Mouse (Mus musculus): ENCODE results near the gene Scube3.

The Scube3 gene

GRCm38 (mm10) chr17:28135496-28135895, 6.4 kb upstream of the Scube3 start:
- no peak for DNase-seq

- DNase-seq = peak; percentile 38 to 54
These were observed 5.7 kb upstream of the Scube3 start for GRCm38 (mm10) chr17:28136266-28136665.

GRCm38 (mm10) chr17:28138013-28138412, 3.9 kb upstream of the Scube3 start:
- no peak for DNase-seq

GRCm38 (mm10) chr17:28138685-28139084, 3.3 kb upstream of the Scube3 start:
- DNase-seq = no peak

GRCm38 (mm10) chr17:28140431-28141204, 1.3 kb upstream of the Scube3 start:
- DNase-seq = peak in 1 of 2 experiments; percentile 35

- DNase-seq = no peak
These were observed 713 bp upstream of the Scube3 start for GRCm38 (mm10) chr17:28141205-28141650.

- peak; percentile 40 to 55 for DNase-seq
These were observed 1.0 kb downstream of the Scube3 start for GRCm38 (mm10) chr17:28142700-28143610.

- peak in 1 of 2 experiments; percentile 43 for DNase-seq
These were observed 1.8 kb downstream of the Scube3 start for GRCm38 (mm10) chr17:28143751-28144150.

GRCm38 (mm10) chr17:28144241-28144640, 2.3 kb downstream of the Scube3 start:
- DNase-seq = no peak

GRCm38 (mm10) chr17:28148288-28148687, 6.3 kb downstream of the Scube3 start:
- no peak for DNase-seq

- no peak for DNase-seq
These were observed 7.8 kb downstream of the Scube3 start for GRCm38 (mm10) chr17:28149734-28150133.

- no peak for DNase-seq
These were observed 8.5 kb downstream of the Scube3 start for GRCm38 (mm10) chr17:28150456-28150855.

GRCm38 (mm10) chr17:28153095-28153494, 11.2 kb downstream of the Scube3 start:
- DNase-seq = no peak

GRCm38 (mm10) chr17:28154970-28155369, 13.0 kb downstream of the Scube3 start:
- DNase-seq = no peak

- DNase-seq = no peak
These were observed 18.4 kb downstream of the Scube3 start for GRCm38 (mm10) chr17:28160361-28160760.

GRCm38 (mm10) chr17:28161310-28161881, 19.5 kb downstream of the Scube3 start:
- peak in 1 of 2 experiments; percentile 57 for DNase-seq

GRCm38 (mm10) chr17:28163666-28164065, 21.7 kb downstream of the Scube3 start:
- DNase-seq = peak; percentile 87 to 88

- DNase-seq = peak; percentile 65 to 67
These were observed 28.7 kb downstream of the Scube3 start for GRCm38 (mm10) chr17:28170460-28171305.

- DNase-seq = peak in 1 of 2 experiments; percentile 30
These were observed 30.7 kb downstream of the Scube3 start for GRCm38 (mm10) chr17:28172690-28173089.

- peak; percentile 95 to 96 for DNase-seq
These were observed 35.0 kb downstream of the Scube3 start, which contains the start of gene Zfp523 for GRCm38 (mm10) chr17:28176775-28177539. Gene Zfp523, plus strand, starts transcription at chr17:28177129.

GRCm38 (mm10) chr17:28177540-28178046, 35.7 kb downstream of the Scube3 start:
- DNase-seq = peak; percentile 74 to 86

Measured in kidney, postnatal 4 days (tissue).